Mouse (Mus musculus) MEL (cell line): Measurements from ENCODE around the gene Ccdc57. TPM values are rescaled to one million over a fixed set of nuclear protein-coding genes. Genes with fewer than 3 reads are reported as not detected.

Experiments used
- DNase-seq: peaks from one replicate; pipeline ENCODE4 v3.0.0; 2011; ENCODE audit warnings: low read depth, low spot score
- H3K27ac ChIP-seq: 2 replicates; pipeline ENCODE4 v1.5.1; 2012; ENCODE audit warnings: low read depth, mild to moderate bottlenecking, control low read depth, low read length, moderate library complexity; ENCODE audit not compliant: control insufficient read depth
- H3K27me3 ChIP-seq, 2 experiments: fragments of 150-350 bp in 1 of 2; sonication (generic) in 1 of 2; 2 replicates each; pipeline ENCODE4 v1.6.1; 2012; ENCODE audit warnings: low read length in 2 of 2, mild to moderate bottlenecking in 2 of 2, improper control_type of control experiment in 1 of 2, moderate library complexity in 1 of 2; ENCODE audit not compliant: insufficient read depth in 2 of 2, control insufficient read depth in 1 of 2
- H3K36me3 ChIP-seq, 2 experiments: 2 replicates each; pipeline ENCODE4 v1.6.1; 2012 to 2014; ENCODE audit warnings: low read length in 2 of 2, improper control_type of control experiment in 1 of 2, inconsistent platforms in 1 of 2, mild to moderate bottlenecking in 1 of 2; ENCODE audit not compliant: insufficient read depth in 2 of 2, control insufficient read depth in 1 of 2
- H3K4me1 ChIP-seq, 2 experiments: fragments of 150-350 bp in 1 of 2; sonication (generic) in 1 of 2; 2 replicates each; pipeline ENCODE4 v1.6.1; 2012; ENCODE audit warnings: low read length in 2 of 2, improper control_type of control experiment in 1 of 2, mild to moderate bottlenecking in 1 of 2; ENCODE audit not compliant: insufficient read depth in 2 of 2, control insufficient read depth in 1 of 2
- H3K4me3 ChIP-seq, 2 experiments: fragments of 150-350 bp in 1 of 2; sonication (generic) in 1 of 2; 2 replicates each; pipeline ENCODE4 v1.5.1; 2012; ENCODE audit warnings: low read depth in 2 of 2, low read length in 2 of 2, mild to moderate bottlenecking in 2 of 2, moderate library complexity in 2 of 2, control low read depth in 1 of 2, improper control_type of control experiment in 1 of 2; ENCODE audit not compliant: control insufficient read depth in 1 of 2, insufficient read depth in 1 of 2
- H3K79me2 ChIP-seq: 2 replicates; pipeline ENCODE4 v1.6.1; 2012; ENCODE audit warnings: mild to moderate bottlenecking, low read length, moderate library complexity; ENCODE audit not compliant: control insufficient read depth, poor library complexity, insufficient read depth
- H3K9ac ChIP-seq: 2 replicates; pipeline ENCODE4 v1.6.1; 2012; ENCODE audit warnings: low read depth, mild to moderate bottlenecking, control low read depth, low read length, moderate library complexity; ENCODE audit not compliant: control insufficient read depth, poor library complexity, severe bottlenecking
- H3K9me3 ChIP-seq: fragments of 150-350 bp; sonication (generic); replicated peaks from 2 replicates; pipeline ENCODE4 v1.6.1; 2012; ENCODE audit warnings: mild to moderate bottlenecking, low read length, improper control_type of control experiment, moderate library complexity; ENCODE audit not compliant: insufficient read depth
- BHLHE40 ChIP-seq: IDR thresholded peaks from 2 replicates; pipeline ENCODE4 v1.6.1; 2012; ENCODE audit warnings: low read depth, mild to moderate bottlenecking, inconsistent platforms, low read length, improper control_type of control experiment, borderline replicate concordance
- CHD2 ChIP-seq: IDR thresholded peaks from 2 replicates; pipeline ENCODE4 v1.6.1; 2011; ENCODE audit warnings: low read length, improper control_type of control experiment
- GABPA ChIP-seq: IDR thresholded peaks from 2 replicates; pipeline ENCODE4 v1.6.1; 2012; ENCODE audit warnings: low read depth, mild to moderate bottlenecking, inconsistent platforms, low read length, improper control_type of control experiment, moderate library complexity
- GATA1 ChIP-seq: IDR thresholded peaks from 2 replicates; pipeline ENCODE4 v1.6.1; 2011; ENCODE audit warnings: low read depth, low read length, improper control_type of control experiment
- KAT2A ChIP-seq: conservative IDR thresholded peaks from 2 replicates; pipeline ENCODE4 v1.6.1; 2012; ENCODE audit warnings: low read depth, low read length, improper control_type of control experiment, inconsistent platforms
- MAZ ChIP-seq: IDR thresholded peaks from 2 replicates; pipeline ENCODE4 v1.6.1; 2012; ENCODE audit warnings: low read depth, mild to moderate bottlenecking, inconsistent platforms, low read length, improper control_type of control experiment
- MXI1 ChIP-seq: IDR thresholded peaks from 2 replicates; pipeline ENCODE4 v1.6.1; 2011; ENCODE audit warnings: mild to moderate bottlenecking, low read depth, low read length, improper control_type of control experiment
- MYC ChIP-seq: IDR thresholded peaks from 2 replicates; pipeline ENCODE4 v1.6.1; 2011; ENCODE audit warnings: low read depth, mild to moderate bottlenecking, low read length, improper control_type of control experiment, moderate library complexity
- NRF1 ChIP-seq: IDR thresholded peaks from 2 replicates; pipeline ENCODE4 v1.6.1; 2014; ENCODE audit warnings: low read depth, mild to moderate bottlenecking, inconsistent platforms, low read length, improper control_type of control experiment, moderate library complexity; ENCODE audit not compliant: poor library complexity, insufficient read depth, severe bottlenecking
- POLR2A ChIP-seq, 2 experiments: IDR thresholded peaks; 2 replicates each; pipeline ENCODE4 v1.6.1; 2011 to 2012; ENCODE audit warnings: low read length in 2 of 2, mild to moderate bottlenecking in 2 of 2, control low read depth in 1 of 2, improper control_type of control experiment in 1 of 2, low read depth in 1 of 2, moderate library complexity in 1 of 2; ENCODE audit not compliant: control insufficient read depth in 1 of 2, insufficient read depth in 1 of 2, poor library complexity in 1 of 2
- POLR2AphosphoS5 ChIP-seq: IDR thresholded peaks from 2 replicates; pipeline ENCODE4 v1.6.1; 2012; ENCODE audit warnings: low read depth, borderline replicate concordance, mild to moderate bottlenecking, inconsistent platforms, low read length, moderate library complexity, mixed read lengths
- RAD21 ChIP-seq: IDR thresholded peaks from 2 replicates; pipeline ENCODE4 v1.6.1; 2011; ENCODE audit warnings: mild to moderate bottlenecking, low read depth, low read length, improper control_type of control experiment
- SIN3A ChIP-seq: IDR thresholded peaks from 2 replicates; pipeline ENCODE4 v1.6.1; 2012; ENCODE audit warnings: low read length, improper control_type of control experiment, inconsistent platforms
- SMC3 ChIP-seq: IDR thresholded peaks from 2 replicates; pipeline ENCODE4 v1.6.1; 2011; ENCODE audit warnings: low read depth, low read length, improper control_type of control experiment
- TAL1 ChIP-seq: IDR thresholded peaks from 2 replicates; pipeline ENCODE4 v1.6.1; 2012; ENCODE audit warnings: mild to moderate bottlenecking, inconsistent platforms, low read length, moderate library complexity, mixed read lengths
- UBTF ChIP-seq: IDR thresholded peaks from 2 replicates; pipeline ENCODE4 v1.6.1; 2012; ENCODE audit warnings: low read depth, mild to moderate bottlenecking, inconsistent platforms, low read length, improper control_type of control experiment, moderate library complexity, borderline replicate concordance; ENCODE audit not compliant: insufficient read depth
- USF1 ChIP-seq: IDR thresholded peaks from 2 replicates; pipeline ENCODE4 v1.6.1; 2014; ENCODE audit warnings: low read depth, mild to moderate bottlenecking, inconsistent platforms, low read length, improper control_type of control experiment, moderate library complexity
- USF2 ChIP-seq, 2 experiments: IDR thresholded peaks; 2 replicates each; pipeline ENCODE4 v1.6.1; 2011 to 2012; ENCODE audit warnings: improper control_type of control experiment in 2 of 2, low read length in 2 of 2, borderline replicate concordance in 1 of 2, inconsistent platforms in 1 of 2, low read depth in 1 of 2, mild to moderate bottlenecking in 1 of 2; ENCODE audit not compliant: insufficient read depth in 1 of 2
- ZMIZ1 ChIP-seq: IDR thresholded peaks from 2 replicates; pipeline ENCODE4 v1.6.1; 2012; ENCODE audit warnings: low read depth, mild to moderate bottlenecking, inconsistent platforms, low read length, improper control_type of control experiment, moderate library complexity
- ZNF384 ChIP-seq: IDR thresholded peaks from 2 replicates; pipeline ENCODE4 v1.6.1; 2012; ENCODE audit warnings: low read depth, mild to moderate bottlenecking, inconsistent platforms, low read length, improper control_type of control experiment
- polyA plus RNA-seq, 2 experiments: library from polyadenylated mRNA; stranded (reverse) in 1 of 2; unstranded in 1 of 2; fragments of >175 nt in 1 of 2; fragments of >200 nt in 1 of 2; gene quantifications; 2 replicates each; pipeline versions ENCODE4 v1.2.1 to v1.2.4; 2012; ENCODE audit warnings: low replicate concordance in 2 of 2, low read depth in 1 of 2; ENCODE audit not compliant: insufficient read length in 2 of 2, insufficient read depth in 1 of 2, missing spikeins in 1 of 2
- total RNA-seq: library from RNA; depleted of rRNA; stranded (reverse); fragments of 300-350 nt; gene quantifications from 2 replicates; pipeline ENCODE4 v1.2.3, GENCODE M21; 2012

Gene Ccdc57
- total and polyA plus RNA-seq, 3 experiments, result 5.3 to 7.4 TPM; not detected in 1

DNA sequence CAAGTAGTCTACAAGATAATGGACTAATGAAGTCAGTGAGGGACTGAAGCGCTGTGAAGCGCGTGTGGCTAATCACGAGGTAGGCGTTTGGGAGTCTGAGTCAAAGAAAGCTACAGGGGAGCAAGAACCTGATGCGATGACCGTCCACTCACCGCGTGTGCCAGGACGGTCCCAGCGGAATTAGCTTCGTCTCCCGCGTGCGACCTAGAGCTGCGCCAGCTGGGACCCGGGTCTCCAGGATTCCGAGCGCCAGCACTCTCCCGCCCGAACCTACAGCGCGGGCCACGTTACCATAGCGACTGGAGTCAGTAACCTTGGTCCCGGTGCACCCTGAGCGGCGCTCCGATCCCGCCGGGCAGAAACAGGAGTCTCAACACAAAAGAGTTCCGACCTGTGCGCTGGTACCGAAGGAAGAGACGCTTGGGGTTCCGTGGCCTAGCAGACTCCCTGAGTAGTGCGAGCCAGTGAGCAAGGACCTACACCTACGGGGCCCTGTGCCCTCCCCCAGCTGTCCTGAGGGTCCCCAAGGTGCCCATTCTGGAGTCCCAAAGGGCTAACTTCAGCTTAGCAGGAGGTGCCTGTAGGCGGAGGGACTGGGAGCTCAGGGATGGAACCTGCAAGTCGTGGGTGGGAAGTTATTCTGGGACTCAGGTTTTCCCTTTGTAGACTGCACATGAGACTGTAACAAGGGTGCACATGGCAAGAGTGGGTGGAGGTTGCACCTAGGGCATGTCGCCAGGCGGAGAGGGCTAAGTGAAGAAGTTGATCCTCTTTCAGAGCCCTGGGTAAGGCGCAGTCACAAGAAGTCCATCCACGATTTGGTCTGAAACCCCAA is at the start of gene Ccdc57 (continued):
- TF ChIP-seq NRF1 (peak; percentile 46; the same call in 1 of the 2 replicates), MAZ (peak; percentile 89), MYC (peak; percentile 94), TAL1 (no peak), ZNF384 (no peak)
- TF ChIP-seq, all 39 proteins: peak for 16

GRCm38 (mm10) chr11:120982459-120982858 is 49.8 kb upstream of the Ccdc57 start:
- no peak for DNase-seq
- TF ChIP-seq MXI1, result no peak
- TF ChIP-seq ZMIZ1, result no peak
- TF ChIP-seq NRF1, result no peak
- TF ChIP-seq USF2 (IDR thresholded peaks at IDR 0.05; ENCODE audit: borderline replicate concordance in 1 of 2, insufficient read depth in 1 of 2, low read depth in 1 of 2, low read length in 2 of 2), result peak in 1 of 2 experiments; percentile 61; a peak in 1 of 4 replicates
- TF ChIP-seq UBTF, result no peak
- TF ChIP-seq BHLHE40, result no peak
- TF ChIP-seq POLR2A (IDR thresholded peaks at IDR 0.05; ENCODE audit: control insufficient read depth in 1 of 2, insufficient read depth in 1 of 2, low read depth in 1 of 2, low read length in 2 of 2, poor library complexity in 1 of 2), result no peak
- 0 out of 2 replicates have a peak, but pooled peaks have one; percentile 3 for TF ChIP-seq SIN3A
- TF ChIP-seq USF1, result peak; percentile 81
- no peak for TF ChIP-seq CHD2
- no peak for TF ChIP-seq GABPA
- peaks cover 64 to 68% of the 10 kb centered on the region in 2 experiments for H3K36me3 ChIP-seq
- H3K79me2 ChIP-seq, result peaks cover 55% of the 10 kb centered on the region
- no peak overlapping the region for H3K4me3 ChIP-seq
- H3K4me1 ChIP-seq, result peaks cover 24 to 37% of the 10 kb centered on the region in 2 experiments
- H3K9me3 ChIP-seq, result no peaks in the 10 kb centered on the region
- H3K27ac ChIP-seq, result peak overlapping the region; percentile 18; the same call in 1 of the 2 replicates
- H3K27me3 ChIP-seq, result no peaks in the 10 kb centered on the region
- H3K9ac ChIP-seq, result no peak overlapping the region

GRCm38 (mm10) chr11:120981661-120982060 is 49.0 kb upstream of the Ccdc57 start:
- Histone ChIP-seq H3K27me3 (no peaks in the 10 kb centered on the region), H3K36me3 (peaks cover 60 to 68% of the 10 kb centered on the region in 2 experiments), H3K79me2 (peaks cover 51% of the 10 kb centered on the region), H3K4me1 (peaks cover 24 to 34% of the 10 kb centered on the region in 2 experiments), H3K9ac (no peak overlapping the region), H3K9me3 (no peaks in the 10 kb centered on the region), H3K4me3 (no peak overlapping the region), H3K27ac (peak overlapping the region; percentile 18; the same call in 1 of the 2 replicates)
- no peak for DNase-seq
- TF ChIP-seq SMC3 (no peak), KAT2A (no peak), GATA1 (no peak), CHD2 (no peak), RAD21 (no peak), POLR2AphosphoS5 (no peak), MXI1 (peak; percentile 24; the same call in 1 of the 2 replicates), SIN3A (0 out of 2 replicates have a peak, but pooled peaks have one; percentile 14), BHLHE40 (no peak), ZNF384 (no peak), POLR2A (IDR thresholded peaks at IDR 0.05; ENCODE audit: control insufficient read depth in 1 of 2, insufficient read depth in 1 of 2, low read depth in 1 of 2, low read length in 2 of 2, poor library complexity in 1 of 2) (0 out of 4 replicates have a peak, but pooled peaks of 1 of the 2 experiments have one; percentile 3)
